Mouse (Mus musculus) cerebellum, adult 2 months (tissue): ENCODE results near the gene Cblb.

Experiments used
- CTCF ChIP-seq: fragments of 200-500 bp; IDR thresholded peaks from 2 replicates; pipeline ENCODE4 v1.5.1; 2011; ENCODE audit warnings: low read depth, mild to moderate bottlenecking, control low read depth, low read length, moderate library complexity, borderline replicate concordance; ENCODE audit not compliant: insufficient read depth
- POLR2A ChIP-seq: fragments of 200-500 bp; IDR thresholded peaks from 2 replicates; pipeline ENCODE4 v1.6.1; 2011; ENCODE audit warnings: low read length, control low read depth, borderline replicate concordance; ENCODE audit not compliant: insufficient read depth

DNA sequence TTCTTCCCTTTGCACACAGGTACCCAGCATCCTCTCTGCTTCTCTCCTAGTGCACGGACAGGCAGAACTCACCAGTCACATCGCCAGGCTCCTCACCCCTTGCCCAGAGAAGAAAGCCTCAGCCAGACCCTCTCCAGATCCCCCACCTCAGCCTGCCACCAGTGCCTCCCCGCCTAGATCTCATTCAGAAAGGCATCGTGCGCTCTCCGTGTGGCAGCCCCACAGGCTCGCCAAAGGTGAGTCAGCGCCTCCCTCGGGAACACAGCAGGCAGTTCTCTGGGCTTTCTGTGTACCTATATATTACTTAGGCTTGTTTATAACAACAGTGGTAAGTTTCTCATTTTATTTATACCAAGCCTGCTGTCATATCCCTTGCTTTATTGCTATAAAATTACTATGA is 133.2 kb downstream of the Cblb start:
- no peak for TF ChIP-seq POLR2A
- TF ChIP-seq CTCF = no peak
